10 mouse cellular contexts compared by ENCODE assay signal in genomic region chr2:20419975-20420374, GRCm38 (mm10).
A peak's percentile ranks its signal among the peaks of the same experiment; 100 is the strongest.
DNase-seq lines count a peak whose midpoint lies in the region; ATAC-seq lines count a peak whose summit lies in the region.
"Had no signal": no experiment of that assay in that cellular context is flagged by ENCODE, and none has a peak within 500 bp of the region (broad histone marks: within the 10 kb centered on the region; RNA-seq: fewer than 3 reads in every experiment).

No protein-coding gene starts in this region.

- H3K9ac ChIP-seq in forebrain, embryonic 11.5 days (ENCODE audit: low read length): no peak overlapping the region
- H3K9ac ChIP-seq: embryonic facial prominence, embryonic 12.5 days; liver, embryonic 13.5 days had no signal

- peaks cover 3% of the 10 kb centered on the region; the same call in 1 of the 2 replicates for H3K4me1 ChIP-seq in forebrain, embryonic 11.5 days (replicated peaks; ENCODE audit: control insufficient read depth, insufficient read depth, low read length)
- peaks cover 43% of the 10 kb centered on the region for H3K4me1 ChIP-seq in forebrain, embryonic 10.5 days
- H3K4me1 ChIP-seq: liver, embryonic 13.5 days had no signal

- no peaks in the 10 kb centered on the region for H3K27me3 ChIP-seq in forebrain, embryonic 11.5 days (ENCODE audit: control insufficient read depth, insufficient read depth, low read length)
- H3K27me3 ChIP-seq in forebrain, embryonic 10.5 days (ENCODE audit: poor library complexity, severe bottlenecking): no peaks in the 10 kb centered on the region
- H3K27me3 ChIP-seq: embryonic facial prominence, embryonic 12.5 days; liver, embryonic 13.5 days had no signal

- DNase-seq in forebrain, embryonic 11.5 days (ENCODE audit: low spot score): no peak
- no peak for DNase-seq in forebrain, embryonic 10.5 days (ENCODE audit: extremely low spot score, low spot score)
- peak; percentile 42 to 47 for DNase-seq in right cerebral cortex, postnatal 10 days (ENCODE audit: low spot score in 2 of 2)
- no peak for DNase-seq in right cerebral cortex, postnatal 14 days
- peak; percentile 29 to 37 for DNase-seq in kidney, adult 8-10 months
- DNase-seq in telencephalon, adult 2 months (ENCODE audit: low read depth, low spot score): peak; percentile 57
- DNase-seq in heart, adult 11 months: no peak
- DNase-seq in liver: no peak
- DNase-seq: liver, embryonic 13.5 days had no signal

- H3K4me2 ChIP-seq in forebrain, embryonic 11.5 days (ENCODE audit: low read depth, low read length, severe bottlenecking): no peak overlapping the region
- H3K4me2 ChIP-seq: embryonic facial prominence, embryonic 12.5 days; liver, embryonic 13.5 days had no signal

- 25% methylated on average over 6 of the region's 6 CpGs for WGBS in forebrain, embryonic 11.5 days
- WGBS in forebrain, embryonic 10.5 days: 23% methylated on average over 6 of the region's 6 CpGs

- 0 out of 2 replicates have a peak, but pooled peaks have one; percentile 33 for ATAC-seq in forebrain, embryonic 11.5 days (replicated peaks; ENCODE audit: low FRiP score)

- H3K36me3 ChIP-seq in forebrain, embryonic 11.5 days (ENCODE audit: control insufficient read depth, insufficient read depth, low read length): no peaks in the 10 kb centered on the region
- no peaks in the 10 kb centered on the region for H3K36me3 ChIP-seq in forebrain, embryonic 10.5 days (replicated peaks)
- H3K36me3 ChIP-seq: embryonic facial prominence, embryonic 12.5 days; liver, embryonic 13.5 days had no signal

- H3K4me3 ChIP-seq in forebrain, embryonic 11.5 days (ENCODE audit: low read depth, low read length): no peak overlapping the region
- H3K4me3 ChIP-seq in forebrain, embryonic 10.5 days: no peak overlapping the region
- H3K4me3 ChIP-seq: embryonic facial prominence, embryonic 12.5 days; liver, embryonic 13.5 days had no signal

- no peak overlapping the region for H3K27ac ChIP-seq in forebrain, embryonic 11.5 days (ENCODE audit: low read depth, low read length)
- no peak overlapping the region for H3K27ac ChIP-seq in forebrain, embryonic 10.5 days
- H3K27ac ChIP-seq: embryonic facial prominence, embryonic 12.5 days; liver, embryonic 13.5 days had no signal

- no peaks in the 10 kb centered on the region for H3K9me3 ChIP-seq in forebrain, embryonic 11.5 days (ENCODE audit: control insufficient read depth, low read length)
- H3K9me3 ChIP-seq in forebrain, embryonic 10.5 days: no peaks in the 10 kb centered on the region
- H3K9me3 ChIP-seq: embryonic facial prominence, embryonic 12.5 days; liver, embryonic 13.5 days had no signal

Comparison
In these comparisons a context has a peak if more than half of its experiments do, and no peak if none do; other contexts are left out.
1. DNase-seq: peak in right cerebral cortex, postnatal 10 days (2 of 2), kidney, adult 8-10 months (2 of 2) and telencephalon, adult 2 months (single experiment); none in forebrain, embryonic 11.5 days (single experiment), forebrain, embryonic 10.5 days (single experiment), right cerebral cortex, postnatal 14 days (single experiment), heart, adult 11 months (single experiment) and liver (single experiment).